Mouse (Mus musculus): Measurements from ENCODE around the gene Sprr2k.
"Not testable (repeated sequence)": the region's sequence is repeated elsewhere in the genome, so short reads cannot be mapped to it uniquely, and the experiment has no call there.

Sprr2k gene

GRCm38 (mm10) chr3:92432282-92432681, at the start of gene Sprr2k:
Gene Sprr2k, plus strand, starts transcription at chr3:92432582.
- DNase-seq (ENCODE audit: low spot score in 2 of 2) = no peak

GRCm38 (mm10) chr3:92385385-92385784, 47.0 kb upstream of the Sprr2k start, which contains the start of gene Sprr2h:
Gene Sprr2h, plus strand, starts transcription at chr3:92385685.
- DNase-seq (ENCODE audit: low spot score in 2 of 2) = no peak

GRCm38 (mm10) chr3:92394301-92394700, 38.1 kb upstream of the Sprr2k start:
- no peak for DNase-seq (ENCODE audit: low spot score in 2 of 2)

- DNase-seq (ENCODE audit: low spot score in 2 of 2) = no peak
These were observed 24.7 kb upstream of the Sprr2k start, which contains the start of gene Sprr2i for GRCm38 (mm10) chr3:92407691-92408090. Gene Sprr2i, plus strand, starts transcription at chr3:92407991.

GRCm38 (mm10) chr3:92417782-92418181, 14.6 kb upstream of the Sprr2k start, which contains the start of gene Sprr2j-ps:
Gene Sprr2j-ps, plus strand, starts transcription at chr3:92418082.
- no peak for DNase-seq (ENCODE audit: low spot score in 2 of 2)

- DNase-seq (ENCODE audit: low spot score in 2 of 2) = no peak
These were observed 3.1 kb upstream of the Sprr2k start, which contains the start of gene Gm9774 for GRCm38 (mm10) chr3:92429323-92429722. Gene Gm9774, minus strand, starts transcription at chr3:92429423.

- no peak for DNase-seq (ENCODE audit: low spot score in 2 of 2)
These were observed 6.3 kb downstream of the Sprr2k start, which contains the start of gene Sprr1b for GRCm38 (mm10) chr3:92438689-92439088. Gene Sprr1b, minus strand, starts transcription at chr3:92438789.

GRCm38 (mm10) chr3:92440177-92440576, 7.8 kb downstream of the Sprr2k start:
- no peak for DNase-seq (ENCODE audit: low spot score in 2 of 2)

- no peak for DNase-seq (ENCODE audit: low spot score in 2 of 2)
These were observed 22.8 kb downstream of the Sprr2k start for GRCm38 (mm10) chr3:92455151-92455550.

- no peak for DNase-seq (ENCODE audit: low spot score in 2 of 2)
These were observed 26.2 kb downstream of the Sprr2k start, which contains the start of gene Sprr3 for GRCm38 (mm10) chr3:92458620-92459019. Gene Sprr3, minus strand, starts transcription at chr3:92458720.

GRCm38 (mm10) chr3:92466576-92466975, 34.2 kb downstream of the Sprr2k start:
- no peak for DNase-seq (ENCODE audit: low spot score in 2 of 2)

GRCm38 (mm10) chr3:92467424-92467823, 35.0 kb downstream of the Sprr2k start:
- DNase-seq (ENCODE audit: low spot score in 2 of 2) = no peak

GRCm38 (mm10) chr3:92470111-92470510, 37.7 kb downstream of the Sprr2k start:
- no peak for DNase-seq (ENCODE audit: low spot score in 2 of 2)

- not testable (repeated sequence) for DNase-seq (ENCODE audit: low spot score in 2 of 2)
These were observed 48.9 kb downstream of the Sprr2k start for GRCm38 (mm10) chr3:92481249-92481648.
